Mouse (Mus musculus) bone marrow macrophage, adult 2 months (primary cell): Measurements from ENCODE around the gene Mettl13. TPM values are rescaled to one million over a fixed set of nuclear protein-coding genes. Genes with fewer than 3 reads are reported as not detected.
A peak's percentile ranks its signal among the peaks of the same experiment; 100 is the strongest.

Experiments used
- H3K27ac ChIP-seq: 2 replicates; pipeline ENCODE4 v1.5.1; 2012; ENCODE audit warnings: low read depth, low read length; ENCODE audit not compliant: insufficient read depth
- H3K4me1 ChIP-seq: 2 replicates; pipeline ENCODE4 v1.6.1; 2012; ENCODE audit warnings: low read length; ENCODE audit not compliant: control insufficient read depth, insufficient read depth
- H3K4me3 ChIP-seq: 2 replicates; pipeline ENCODE4 v1.5.1; 2012; ENCODE audit warnings: mild to moderate bottlenecking, low read length, moderate library complexity; ENCODE audit not compliant: insufficient read depth
- CTCF ChIP-seq: IDR thresholded peaks from 2 replicates; pipeline ENCODE4 v1.5.1; 2012; ENCODE audit warnings: low read depth, mild to moderate bottlenecking, low read length, moderate library complexity
- POLR2A ChIP-seq: IDR thresholded peaks from 2 replicates; pipeline ENCODE4 v1.6.1; 2012; ENCODE audit warnings: mild to moderate bottlenecking, low read depth, low read length, borderline replicate concordance
- polyA plus RNA-seq: library from polyadenylated mRNA; stranded (reverse); fragments of >200 nt; gene quantifications from 2 replicates; pipeline ENCODE4 v1.2.4, GENCODE M21; 2012; ENCODE audit not compliant: missing spikeins, insufficient read depth, insufficient read length

Gene Mettl13
- polyA plus RNA-seq, 1 experiment: 6.5 TPM

DNA sequence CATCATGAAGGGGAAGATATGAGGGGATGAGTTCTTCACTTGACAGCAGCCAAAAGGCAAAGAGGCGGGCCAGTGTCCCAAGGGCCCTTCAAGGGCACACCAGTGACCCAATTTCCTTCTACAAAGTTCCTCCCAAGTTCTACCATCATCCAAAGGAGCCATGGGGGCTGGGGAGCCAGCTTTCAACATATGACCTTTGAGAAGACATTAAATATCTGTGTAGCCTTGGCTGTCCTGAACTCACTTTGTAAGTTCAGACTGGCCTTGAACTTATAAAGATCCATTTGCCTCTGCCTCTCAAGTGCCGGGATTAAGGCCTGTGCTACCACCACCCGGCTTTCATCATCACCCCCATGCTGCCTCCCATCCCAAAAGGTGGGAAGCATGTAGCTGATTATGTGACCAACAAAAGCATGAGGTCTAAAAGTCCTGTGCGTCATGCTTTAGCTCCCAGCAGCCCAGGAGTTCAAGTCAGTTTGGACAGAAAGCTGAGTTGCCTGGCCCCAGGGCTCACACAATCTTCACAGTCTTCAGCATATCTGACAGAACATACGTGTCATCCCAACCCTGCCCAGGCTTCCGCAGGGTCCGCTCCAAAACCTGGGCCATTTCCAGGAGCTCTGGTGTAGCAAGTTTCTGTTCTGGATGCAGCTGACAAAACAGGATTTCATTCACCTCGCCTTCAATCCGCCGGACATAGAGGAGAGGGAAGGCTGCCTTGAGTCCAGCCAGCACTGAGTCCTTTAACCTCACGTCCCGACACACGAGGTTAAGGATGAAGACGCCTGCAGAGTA is 14.4 kb downstream of the Mettl13 start:
- Histone ChIP-seq H3K27ac (no peak overlapping the region), H3K4me3 (no peak overlapping the region), H3K4me1 (no peaks in the 10 kb centered on the region)
- TF ChIP-seq CTCF (no peak), POLR2A (no peak)

GRCm38 (mm10) chr1:162532330-162532729 is 16.0 kb downstream of the Mettl13 start:
- Histone ChIP-seq H3K27ac (no peak overlapping the region), H3K4me3 (no peak overlapping the region), H3K4me1 (no peaks in the 10 kb centered on the region)
- TF ChIP-seq POLR2A (no peak), CTCF (no peak)

GRCm38 (mm10) chr1:162531584-162531983 is 16.8 kb downstream of the Mettl13 start:
- no peak overlapping the region for H3K4me3 ChIP-seq
- no peak overlapping the region for H3K27ac ChIP-seq
- H3K4me1 ChIP-seq: no peaks in the 10 kb centered on the region
- TF ChIP-seq POLR2A (no peak), CTCF (no peak)

- H3K4me1 ChIP-seq: no peaks in the 10 kb centered on the region
- TF ChIP-seq POLR2A: no peak
- no peak for TF ChIP-seq CTCF
- H3K4me3 ChIP-seq: no peak overlapping the region
- no peak overlapping the region for H3K27ac ChIP-seq
Observed at GRCm38 (mm10) chr1:162530666-162531065, 17.7 kb downstream of the Mettl13 start.

- TF ChIP-seq CTCF (no peak), POLR2A (no peak)
- Histone ChIP-seq H3K27ac (no peak overlapping the region), H3K4me3 (no peak overlapping the region), H3K4me1 (no peaks in the 10 kb centered on the region)
Observed at GRCm38 (mm10) chr1:162529651-162530050, 18.7 kb downstream of the Mettl13 start.

GRCm38 (mm10) chr1:162515116-162515515 is 33.2 kb downstream of the Mettl13 start:
- H3K27ac ChIP-seq: no peak overlapping the region
- no peak overlapping the region for H3K4me3 ChIP-seq
- peaks cover 6% of the 10 kb centered on the region for H3K4me1 ChIP-seq
- TF ChIP-seq POLR2A: no peak
- TF ChIP-seq CTCF: no peak

DNA sequence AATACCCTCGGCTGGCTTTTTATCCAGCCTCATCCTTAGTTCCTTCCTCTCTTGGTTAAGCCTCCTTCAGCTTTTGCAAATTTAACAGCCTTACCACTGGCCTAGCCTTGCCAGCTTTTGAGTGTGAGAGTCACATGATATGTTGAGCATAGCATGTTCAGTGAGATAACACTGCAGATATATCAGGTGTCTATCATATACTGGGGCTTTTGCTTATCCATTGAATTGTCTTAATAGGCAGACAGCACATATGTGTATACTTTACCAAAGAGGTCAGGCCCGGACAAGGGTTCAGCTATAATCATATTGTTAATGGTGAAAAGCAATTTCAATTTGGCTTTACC is 38.4 kb downstream of the Mettl13 start:
- Histone ChIP-seq H3K4me3 (peak overlapping the region; percentile 19; the same call in 1 of the 2 replicates), H3K4me1 (peaks cover 15% of the 10 kb centered on the region), H3K27ac (peak overlapping the region; percentile 44)
- no peak for TF ChIP-seq POLR2A
- no peak for TF ChIP-seq CTCF

DNA sequence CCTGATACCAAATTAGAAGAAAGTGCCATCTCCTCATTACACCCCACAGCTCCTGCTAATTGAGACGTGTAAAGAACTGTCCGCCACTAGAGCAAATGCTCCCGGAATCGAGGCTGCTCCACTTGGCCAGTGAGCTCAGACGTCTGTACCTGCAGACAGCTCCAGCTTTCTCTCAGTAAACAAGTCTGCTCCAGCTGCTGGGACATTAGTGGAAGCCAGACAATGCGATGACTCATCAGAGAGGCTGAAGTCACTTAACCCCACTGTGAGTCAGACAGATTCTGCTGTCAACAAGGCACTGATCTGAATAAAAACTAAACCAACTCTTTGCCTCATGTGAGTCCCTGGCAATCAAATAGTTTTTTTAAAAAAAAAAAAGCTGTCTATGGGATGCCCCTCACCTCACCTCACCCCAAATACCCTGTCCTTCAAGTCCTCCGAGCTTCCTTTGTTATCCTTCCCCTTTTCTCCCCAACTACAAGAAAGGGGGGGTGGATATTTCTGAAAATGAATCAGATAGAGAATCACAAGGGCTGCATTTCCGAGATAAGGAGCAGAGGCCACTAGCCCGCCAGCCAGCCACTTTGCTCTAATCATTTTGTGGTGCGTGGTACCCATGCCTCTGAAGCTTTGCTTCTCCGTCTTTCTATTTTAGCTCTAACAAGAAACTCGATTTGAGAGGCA is 38.9 kb downstream of the Mettl13 start:
- Histone ChIP-seq H3K27ac (peak overlapping the region; percentile 44), H3K4me3 (peak overlapping the region; percentile 19; the same call in 1 of the 2 replicates), H3K4me1 (peaks cover 15% of the 10 kb centered on the region)
- no peak for TF ChIP-seq CTCF

DNA sequence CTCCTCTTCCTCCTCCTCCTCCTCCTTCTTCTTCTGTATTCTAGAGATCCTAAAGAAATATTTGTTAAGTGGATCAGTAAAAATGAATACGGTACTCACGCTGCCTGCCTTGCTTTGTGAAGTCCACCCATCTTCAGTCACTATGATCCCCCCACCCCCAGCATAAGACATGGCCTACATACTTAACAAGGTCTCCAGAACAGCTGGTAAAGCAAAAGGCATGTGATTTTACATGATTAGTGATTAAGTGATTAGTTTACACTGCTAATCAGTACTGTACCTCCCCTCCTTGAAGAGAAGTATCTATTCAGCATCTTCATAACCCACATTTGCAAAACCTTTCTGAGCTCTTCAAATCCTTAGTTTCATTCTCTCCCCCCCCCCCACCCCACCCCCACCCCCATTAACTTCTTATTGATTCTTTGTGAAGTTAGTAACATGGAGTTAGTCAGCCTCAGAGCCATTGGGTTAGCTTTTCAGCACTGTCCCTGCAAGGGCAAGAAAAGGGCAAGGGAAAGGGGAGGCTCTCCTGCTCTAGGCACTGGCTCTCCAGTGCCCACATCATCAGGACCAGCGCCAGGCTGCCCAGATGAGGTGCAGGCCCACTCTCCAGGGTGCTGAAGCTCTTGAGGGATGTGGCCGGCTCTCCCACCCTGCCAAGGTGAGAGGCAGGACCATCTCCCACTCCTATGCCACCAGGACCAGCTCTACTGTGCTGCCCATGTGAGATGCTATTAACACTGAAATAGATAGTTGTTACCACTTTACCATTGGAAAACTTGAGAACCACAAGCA is 39.9 kb downstream of the Mettl13 start:
- TF ChIP-seq CTCF: no peak
- TF ChIP-seq POLR2A: no peak
- H3K4me3 ChIP-seq: no peak overlapping the region
- no peak overlapping the region for H3K27ac ChIP-seq
- H3K4me1 ChIP-seq: peaks cover 15% of the 10 kb centered on the region

- H3K4me1 ChIP-seq: peaks cover 15% of the 10 kb centered on the region
- TF ChIP-seq CTCF (no peak), POLR2A (no peak)
- H3K27ac ChIP-seq: no peak overlapping the region
- H3K4me3 ChIP-seq: no peak overlapping the region
Observed at GRCm38 (mm10) chr1:162506516-162506915, 41.8 kb downstream of the Mettl13 start.

- H3K27ac ChIP-seq: no peak overlapping the region
- peaks cover 13% of the 10 kb centered on the region for H3K4me1 ChIP-seq
- TF ChIP-seq CTCF: no peak
- no peak for TF ChIP-seq POLR2A
- no peak overlapping the region for H3K4me3 ChIP-seq
Observed at GRCm38 (mm10) chr1:162505649-162506048, 42.7 kb downstream of the Mettl13 start.

Other genes starting within 250 kb of the Mettl13 start
- gene Dnm3, start 70.5 kb downstream of the Mettl13 start, polyA plus RNA-seq: 0.29 and 1.4 TPM in 2 replicates
- gene Vamp4, start 22.0 kb upstream of the Mettl13 start, polyA plus RNA-seq: 75.5 and 78.8 TPM in 2 replicates
- not detected in 2 replicates for gene Myoc, start 90.6 kb upstream of the Mettl13 start, polyA plus RNA-seq
- gene Myocos, start 109.7 kb upstream of the Mettl13 start, polyA plus RNA-seq: not detected in 2 replicates
- 115 and 119 TPM in 2 replicates for gene Prrc2c, start 192.0 kb upstream of the Mettl13 start, polyA plus RNA-seq